Mouse (Mus musculus) lung, postnatal 0 days (tissue): ENCODE results near the gene Lasp1. TPM values are rescaled to one million over a fixed set of nuclear protein-coding genes. Genes with fewer than 3 reads are reported as not detected.

ENCODE experiments used
- ATAC-seq: fragments of 200-750 bp; cut with Nextera tagmentation; 2 replicates; pipeline ENCODE4 v1.8.0; 2017; ENCODE audit warnings: moderate library complexity
- DNase-seq: peaks from one replicate; pipeline ENCODE4 v3.0.0-alpha.2; 2016; ENCODE audit warnings: low spot score
- H3K27ac ChIP-seq: fragments of 300-500 bp; sonication (generic); 2 replicates; pipeline ENCODE4 v1.5.1; 2014; ENCODE audit warnings: antibody characterized with exemption, mild to moderate bottlenecking, low read length, mixed read lengths
- H3K27me3 ChIP-seq: fragments of 300-500 bp; sonication (generic); replicated peaks from 2 replicates; pipeline ENCODE4 v1.6.1; 2014; ENCODE audit warnings: low read length, mixed read lengths; ENCODE audit not compliant: insufficient read depth
- H3K36me3 ChIP-seq: fragments of 300-500 bp; sonication (generic); 2 replicates; pipeline ENCODE4 v1.6.1; 2014; ENCODE audit warnings: low read length, mixed read lengths; ENCODE audit not compliant: insufficient read depth
- H3K4me1 ChIP-seq: fragments of 300-500 bp; sonication (generic); 2 replicates; pipeline ENCODE4 v1.6.1; 2014; ENCODE audit warnings: antibody characterized with exemption, low read depth, low read length, mixed read lengths; ENCODE audit not compliant: insufficient read depth
- H3K4me2 ChIP-seq: fragments of 300-500 bp; sonication (generic); replicated peaks from 2 replicates; pipeline ENCODE4 v1.6.1; 2014; ENCODE audit warnings: low read depth, mild to moderate bottlenecking, low read length, moderate library complexity, mixed read lengths
- H3K4me3 ChIP-seq: fragments of 300-500 bp; sonication (generic); 2 replicates; pipeline ENCODE4 v1.5.1; 2014; ENCODE audit warnings: low read depth, low read length
- H3K9ac ChIP-seq: fragments of 300-500 bp; sonication (generic); replicated peaks from 2 replicates; pipeline ENCODE4 v1.6.1; 2014; ENCODE audit warnings: low read depth, mild to moderate bottlenecking
- H3K9me3 ChIP-seq: fragments of 300-500 bp; sonication (generic); 2 replicates; pipeline ENCODE4 v1.6.1; 2016; ENCODE audit warnings: low read length, mixed read lengths
- CTCF ChIP-seq: IDR thresholded peaks from 2 replicates; pipeline ENCODE4 v1.5.1; 2016; ENCODE audit warnings: antibody characterized with exemption, mild to moderate bottlenecking
- EP300 ChIP-seq: IDR thresholded peaks from 2 replicates; pipeline ENCODE4 v1.6.1; 2016; ENCODE audit warnings: antibody characterized with exemption, mild to moderate bottlenecking, control low read depth
- WGBS: fragments of 180-500 bp; shearing (Covaris S2); extraction: QIAGEN DNeasy Blood & Tissue Kit; methylation state at CpG from one replicate; pipeline ENCODE4 v1.1.7; 2014; 5-methylcytosine and 5-hydroxymethylcytosine counted together
- polyA plus RNA-seq: library from polyadenylated mRNA; unstranded; fragments of >200 nt; fragmentation: Nextera tagmentation; extraction: Ambion mirVana; gene quantifications from 2 replicates; pipeline ENCODE4 v1.2.1, GENCODE M21; 2015

Lasp1 gene
- polyA plus RNA-seq, 1 experiment from 2014 or later = 96.4 TPM

- no peak for TF ChIP-seq CTCF
- no peak for TF ChIP-seq EP300
- Histone ChIP-seq H3K27ac (0 out of 2 replicates have a peak overlapping the region, but pooled peaks have one; percentile 9), H3K4me2 (no peak overlapping the region), H3K9ac (no peak overlapping the region), H3K36me3 (peaks cover 18% of the 10 kb centered on the region; the same call in 1 of the 2 replicates), H3K9me3 (no peaks in the 10 kb centered on the region), H3K4me3 (no peak overlapping the region), H3K4me1 (peaks cover 13% of the 10 kb centered on the region), H3K27me3 (no peaks in the 10 kb centered on the region)
- ATAC-seq = no peak
- no peak for DNase-seq
- WGBS = 29% methylated on average over 4 of the region's 4 CpGs
Observed at GRCm38 (mm10) chr11:97820840-97821239, 22.0 kb downstream of the Lasp1 start.

GRCm38 (mm10) chr11:97821401-97822064, 22.7 kb downstream of the Lasp1 start:
- Histone ChIP-seq H3K9ac (no peak overlapping the region), H3K27ac (0 out of 2 replicates have a peak overlapping the region, but pooled peaks have one; percentile 9), H3K4me1 (peaks cover 13% of the 10 kb centered on the region), H3K4me3 (no peak overlapping the region), H3K27me3 (no peaks in the 10 kb centered on the region), H3K9me3 (no peaks in the 10 kb centered on the region), H3K4me2 (no peak overlapping the region), H3K36me3 (peaks cover 23% of the 10 kb centered on the region; the same call in 1 of the 2 replicates)
- no peak for DNase-seq
- no peak for TF ChIP-seq CTCF
- TF ChIP-seq EP300 = no peak
- no peak for ATAC-seq
- WGBS = 84% methylated on average over 8 of the region's 8 CpGs

- no peak for ATAC-seq
- Histone ChIP-seq H3K9me3 (no peaks in the 10 kb centered on the region), H3K4me2 (no peak overlapping the region), H3K27me3 (no peaks in the 10 kb centered on the region), H3K4me3 (no peak overlapping the region), H3K36me3 (peaks cover 36% of the 10 kb centered on the region), H3K27ac (no peak overlapping the region), H3K4me1 (peaks cover 7% of the 10 kb centered on the region), H3K9ac (no peak overlapping the region)
- TF ChIP-seq CTCF = no peak
- no peak for TF ChIP-seq EP300
- 71% methylated on average over 20 of the region's 20 CpGs for WGBS
- no peak for DNase-seq
Observed at GRCm38 (mm10) chr11:97822840-97823603, 24.2 kb downstream of the Lasp1 start.

- Histone ChIP-seq H3K9me3 (no peaks in the 10 kb centered on the region), H3K4me2 (no peak overlapping the region), H3K27ac (no peak overlapping the region), H3K4me3 (no peak overlapping the region), H3K4me1 (no peaks in the 10 kb centered on the region), H3K36me3 (peaks cover 36% of the 10 kb centered on the region), H3K9ac (no peak overlapping the region), H3K27me3 (no peaks in the 10 kb centered on the region)
- DNase-seq = no peak
- 94% methylated on average over 11 of the region's 11 CpGs for WGBS
- no peak for TF ChIP-seq EP300
- TF ChIP-seq CTCF = no peak
- ATAC-seq = no peak
Observed at GRCm38 (mm10) chr11:97824168-97824567, 25.4 kb downstream of the Lasp1 start.

DNA sequence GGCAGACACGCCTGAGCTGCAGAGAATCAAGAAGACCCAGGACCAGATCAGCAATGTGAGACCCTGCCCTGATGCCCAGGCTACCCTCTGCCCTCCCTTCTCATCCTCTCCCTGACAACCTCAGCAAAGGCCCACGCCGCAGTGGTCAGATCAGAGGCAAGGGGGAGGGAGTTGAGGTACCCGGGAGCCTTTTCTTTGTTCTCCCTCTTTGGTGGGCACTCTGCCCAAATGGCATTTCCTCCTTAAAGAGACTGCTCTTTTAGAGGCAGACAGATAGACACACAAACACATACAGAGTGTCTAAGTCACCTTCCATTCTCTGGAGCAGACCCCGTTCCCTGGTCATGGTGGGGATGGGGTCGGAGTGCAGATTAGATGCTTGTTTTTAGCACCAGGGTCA, 26.1 kb downstream of the Lasp1 start:
- Histone ChIP-seq H3K36me3 (peaks cover 42% of the 10 kb centered on the region), H3K27ac (no peak overlapping the region), H3K9ac (no peak overlapping the region), H3K4me1 (no peaks in the 10 kb centered on the region), H3K9me3 (no peaks in the 10 kb centered on the region), H3K27me3 (no peaks in the 10 kb centered on the region), H3K4me2 (no peak overlapping the region), H3K4me3 (no peak overlapping the region)
- TF ChIP-seq CTCF = no peak
- TF ChIP-seq EP300 = no peak
- ATAC-seq (peak; percentile 40), DNase-seq (peak; percentile 52)
- WGBS = 60% methylated on average over 6 of the region's 6 CpGs

DNA sequence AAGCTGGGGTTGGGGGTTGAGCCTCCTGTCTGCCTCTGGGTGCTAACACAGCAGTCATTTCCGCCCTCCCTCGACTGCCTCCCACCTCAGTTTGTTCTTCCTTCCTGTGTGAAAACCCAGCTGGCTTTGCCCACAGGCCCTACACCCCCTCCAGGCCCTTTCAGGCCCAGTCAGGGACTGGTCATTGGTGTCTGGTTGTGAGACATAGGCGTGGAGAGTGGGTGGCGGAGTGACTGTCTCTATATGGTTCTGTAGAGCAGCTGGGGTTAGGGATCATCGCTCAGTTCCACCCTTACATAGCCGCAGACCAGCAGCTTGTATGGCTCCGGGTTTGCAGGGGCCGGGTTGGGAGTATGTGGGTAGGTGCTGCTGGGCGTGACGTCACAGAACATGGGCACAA, 26.5 kb downstream of the Lasp1 start:
- Histone ChIP-seq H3K27me3 (no peaks in the 10 kb centered on the region), H3K4me2 (no peak overlapping the region), H3K4me3 (no peak overlapping the region), H3K9me3 (no peaks in the 10 kb centered on the region), H3K9ac (no peak overlapping the region), H3K4me1 (no peaks in the 10 kb centered on the region), H3K27ac (no peak overlapping the region), H3K36me3 (peaks cover 43% of the 10 kb centered on the region)
- peak; percentile 11 for DNase-seq
- TF ChIP-seq EP300 (no peak), CTCF (no peak)
- peak; percentile 48; the same call in 1 of the 2 replicates for ATAC-seq
- 77% methylated on average over 10 of the region's 10 CpGs for WGBS
